Mouse (Mus musculus) embryonic facial prominence, embryonic 15.5 days (tissue): Measurements from ENCODE around the gene Ykt6. TPM values are rescaled to one million over a fixed set of nuclear protein-coding genes. Genes with fewer than 3 reads are reported as not detected.
"Not testable (repeated sequence)": the region's sequence is repeated elsewhere in the genome, so short reads cannot be mapped to it uniquely, and the experiment has no call there.

Experiments used
- ATAC-seq: fragments of 200-750 bp; cut with Nextera tagmentation; 2 replicates; pipeline ENCODE4 v1.8.0; 2017; ENCODE audit warnings: low read depth, moderate TSS enrichment; ENCODE audit not compliant: insufficient number of reproducible peaks, low FRiP score, low TSS enrichment
- H3K27ac ChIP-seq: fragments of 300-500 bp; sonication (generic); replicated peaks from 2 replicates; pipeline ENCODE4 v1.5.1; 2015; ENCODE audit warnings: mild to moderate bottlenecking, inconsistent platforms
- H3K27me3 ChIP-seq: fragments of 300-500 bp; sonication (generic); 2 replicates; pipeline ENCODE4 v1.6.1; 2015; ENCODE audit warnings: inconsistent platforms
- H3K36me3 ChIP-seq: fragments of 300-500 bp; sonication (generic); 2 replicates; pipeline ENCODE4 v1.6.1; 2015; ENCODE audit warnings: mild to moderate bottlenecking, inconsistent platforms
- H3K4me1 ChIP-seq: fragments of 300-500 bp; sonication (generic); 2 replicates; pipeline ENCODE4 v1.6.1; 2015; ENCODE audit warnings: inconsistent platforms
- H3K4me2 ChIP-seq: fragments of 300-500 bp; sonication (generic); replicated peaks from 2 replicates; pipeline ENCODE4 v1.6.1; 2015; ENCODE audit warnings: mild to moderate bottlenecking, inconsistent platforms
- H3K4me3 ChIP-seq: fragments of 300-500 bp; sonication (generic); replicated peaks from 2 replicates; pipeline ENCODE4 v1.5.1; 2015; ENCODE audit warnings: mild to moderate bottlenecking, inconsistent platforms
- H3K9ac ChIP-seq: fragments of 300-500 bp; sonication (generic); 2 replicates; pipeline ENCODE4 v1.6.1; 2015; ENCODE audit warnings: inconsistent platforms
- H3K9me3 ChIP-seq: fragments of 300-500 bp; sonication (generic); replicated peaks from 2 replicates; pipeline ENCODE4 v1.6.1; 2016; ENCODE audit warnings: inconsistent platforms
- WGBS: fragments of 180-500 bp; shearing (Covaris S2); methylation state at CpG from one replicate; pipeline ENCODE4 v1.1.7; 2015; 5-methylcytosine and 5-hydroxymethylcytosine counted together
- polyA plus RNA-seq: library from polyadenylated mRNA; unstranded; fragments of >200 nt; fragmentation: Nextera tagmentation; extraction: Ambion mirVana; gene quantifications from 2 replicates; pipeline ENCODE4 v1.2.1, GENCODE M21; 2015

The Ykt6 gene
- polyA plus RNA-seq, 1 experiment from 2014 or later = 64.4 TPM

- not testable (repeated sequence) for H3K27ac ChIP-seq, H3K9me3 ChIP-seq, ATAC-seq, H3K36me3 ChIP-seq, H3K4me1 ChIP-seq, H3K9ac ChIP-seq, H3K27me3 ChIP-seq
- Histone ChIP-seq H3K4me2 (peak overlapping the region; percentile 54), H3K4me3 (peak overlapping the region; percentile 43)
- WGBS = 4% methylated on average over 22 of the region's 49 CpGs
These were observed 51.7 kb downstream of the Ykt6 start for GRCm38 (mm10) chr11:6007010-6007778.

- peak overlapping the region; percentile 27 for H3K4me3 ChIP-seq
- H3K36me3 ChIP-seq, H3K4me1 ChIP-seq, ATAC-seq, H3K27me3 ChIP-seq, H3K9me3 ChIP-seq, H3K9ac ChIP-seq, H3K27ac ChIP-seq: not testable (repeated sequence)
- peak overlapping the region; percentile 38 for H3K4me2 ChIP-seq
- 33% methylated on average over 12 of the region's 13 CpGs for WGBS
These were observed 52.3 kb downstream of the Ykt6 start for GRCm38 (mm10) chr11:6007779-6008128.

- not testable (repeated sequence) for H3K9me3 ChIP-seq, H3K4me2 ChIP-seq, H3K9ac ChIP-seq, H3K27me3 ChIP-seq, H3K4me1 ChIP-seq, H3K27ac ChIP-seq, H3K36me3 ChIP-seq, ATAC-seq, H3K4me3 ChIP-seq
- WGBS = 97% methylated on average over 3 of the region's 18 CpGs
These were observed 55.4 kb downstream of the Ykt6 start for GRCm38 (mm10) chr11:6010751-6011482.

- no peak overlapping the region for H3K27ac ChIP-seq
- no peak for ATAC-seq
- WGBS = 93% methylated on average over 3 of the region's 3 CpGs
- no peaks in the 10 kb centered on the region for H3K36me3 ChIP-seq
- H3K4me2 ChIP-seq = no peak overlapping the region
- H3K4me1 ChIP-seq = peaks cover 4% of the 10 kb centered on the region; the same call in 1 of the 2 replicates
- H3K4me3 ChIP-seq = no peak overlapping the region
- H3K9me3 ChIP-seq = no peaks in the 10 kb centered on the region
- no peaks in the 10 kb centered on the region for H3K27me3 ChIP-seq
- no peak overlapping the region for H3K9ac ChIP-seq
These were observed 56.4 kb downstream of the Ykt6 start for GRCm38 (mm10) chr11:6011879-6012278.

- peaks cover 4% of the 10 kb centered on the region; the same call in 1 of the 2 replicates for H3K4me1 ChIP-seq
- ATAC-seq = no peak
- no peaks in the 10 kb centered on the region for H3K36me3 ChIP-seq
- H3K9ac ChIP-seq = no peak overlapping the region
- no peak overlapping the region for H3K4me3 ChIP-seq
- no peak overlapping the region for H3K4me2 ChIP-seq
- H3K9me3 ChIP-seq = no peaks in the 10 kb centered on the region
- WGBS = 60% methylated on average over 2 of the region's 2 CpGs
- H3K27me3 ChIP-seq = no peaks in the 10 kb centered on the region
- H3K27ac ChIP-seq = no peak overlapping the region
These were observed 57.9 kb downstream of the Ykt6 start for GRCm38 (mm10) chr11:6013359-6013758.

GRCm38 (mm10) chr11:6015011-6015431 lies 59.5 kb downstream of the Ykt6 start:
- Histone ChIP-seq H3K4me2 (no peak overlapping the region), H3K36me3 (no peaks in the 10 kb centered on the region), H3K4me1 (peaks cover 4% of the 10 kb centered on the region; the same call in 1 of the 2 replicates), H3K27ac (no peak overlapping the region), H3K27me3 (no peaks in the 10 kb centered on the region), H3K9ac (no peak overlapping the region), H3K4me3 (no peak overlapping the region), H3K9me3 (no peaks in the 10 kb centered on the region)
- WGBS = 65% methylated on average over 6 of the region's 6 CpGs
- ATAC-seq = no peak

GRCm38 (mm10) chr11:6016368-6016767 lies 60.9 kb downstream of the Ykt6 start:
- no peak for ATAC-seq
- no peak overlapping the region for H3K4me2 ChIP-seq
- H3K36me3 ChIP-seq = no peaks in the 10 kb centered on the region
- no peaks in the 10 kb centered on the region for H3K9me3 ChIP-seq
- H3K4me1 ChIP-seq = peaks cover 4% of the 10 kb centered on the region; the same call in 1 of the 2 replicates
- WGBS = 0% methylated on average over 3 of the region's 3 CpGs
- H3K27ac ChIP-seq = no peak overlapping the region
- no peak overlapping the region for H3K9ac ChIP-seq
- H3K27me3 ChIP-seq = no peaks in the 10 kb centered on the region
- no peak overlapping the region for H3K4me3 ChIP-seq

- Histone ChIP-seq H3K36me3 (no peaks in the 10 kb centered on the region), H3K4me1 (peaks cover 4% of the 10 kb centered on the region; the same call in 1 of the 2 replicates), H3K27ac (no peak overlapping the region), H3K9me3 (no peaks in the 10 kb centered on the region), H3K9ac (no peak overlapping the region), H3K27me3 (no peaks in the 10 kb centered on the region), H3K4me3 (no peak overlapping the region), H3K4me2 (no peak overlapping the region)
- no peak for ATAC-seq
- 60% methylated on average over 9 of the region's 9 CpGs for WGBS
These were observed 61.4 kb downstream of the Ykt6 start for GRCm38 (mm10) chr11:6016797-6017395.

Other genes with a start within 250 kb of the Ykt6 start
- 173 and 178 TPM in 2 replicates for gene Mrps24, start 240.0 kb upstream of the Ykt6 start, polyA plus RNA-seq
- 29.4 and 30.1 TPM in 2 replicates for gene Urgcp, start 193.3 kb upstream of the Ykt6 start, polyA plus RNA-seq
- gene Dbnl, start 167.2 kb upstream of the Ykt6 start, polyA plus RNA-seq = 118 and 128 TPM in 2 replicates
- gene Pgam2, start 152.0 kb upstream of the Ykt6 start, polyA plus RNA-seq = 71.2 and 107 TPM in 2 replicates
- 10.4 and 12.0 TPM in 2 replicates for gene Polm, start 117.7 kb upstream of the Ykt6 start, polyA plus RNA-seq
- 61.3 and 66.9 TPM in 2 replicates for gene Aebp1, start 93.7 kb upstream of the Ykt6 start, polyA plus RNA-seq
- gene Pold2, start 77.4 kb upstream of the Ykt6 start, polyA plus RNA-seq = 106 and 125 TPM in 2 replicates
- 1.4 and 2.4 TPM in 2 replicates for gene Myl7, start 56.9 kb upstream of the Ykt6 start, polyA plus RNA-seq
- gene Gck, start 5.6 kb upstream of the Ykt6 start, polyA plus RNA-seq = 2.4 and 3.5 TPM in 2 replicates
- 3.5 and 4.6 TPM in 2 replicates for gene Camk2b, start 110.7 kb downstream of the Ykt6 start, polyA plus RNA-seq
- 0.43 TPM in 2 replicates for gene A730071L15Rik, start 244.3 kb downstream of the Ykt6 start, polyA plus RNA-seq
- 39.7 and 41.3 TPM in 2 replicates for gene Nudcd3, start 244.7 kb downstream of the Ykt6 start, polyA plus RNA-seq